Mouse (Mus musculus): ENCODE results near the gene Vps29.

GRCm38 (mm10) chr5:122393887-122394286 is 39.7 kb downstream of the Vps29 start:
- TF ChIP-seq CTCF (IDR thresholded peaks at IDR 0.05; ENCODE audit: insufficient read depth, low read length) (peak; percentile 81), POLR2A (IDR thresholded peaks at IDR 0.05; ENCODE audit: borderline replicate concordance, extremely low read depth, low read depth, low read length) (no peak)

All from lung, adult 2 months (tissue).